Mouse (Mus musculus) lung, adult 2 months (tissue): ENCODE data around the gene Apom. TPM values are rescaled to one million over a fixed set of nuclear protein-coding genes. Genes with fewer than 3 reads are reported as not detected.

ENCODE experiments used
- DNase-seq: peaks from one replicate; pipeline ENCODE4 v3.0.0; 2022
- H3K4me1 ChIP-seq: fragments of 200-500 bp; 2 replicates; pipeline ENCODE4 v1.6.1; 2011; ENCODE audit warnings: low read length; ENCODE audit not compliant: control insufficient read depth, insufficient read depth
- H3K4me3 ChIP-seq: fragments of 200-500 bp; replicated peaks from 2 replicates; pipeline ENCODE3; 2011; ENCODE audit warnings: low read depth, mild to moderate bottlenecking, control low read depth, low read length; ENCODE audit errors: extremely low read depth
- CTCF ChIP-seq: fragments of 200-500 bp; IDR thresholded peaks from 2 replicates; pipeline ENCODE4 v1.5.1; 2011; ENCODE audit warnings: mild to moderate bottlenecking, low read length, control low read depth; ENCODE audit not compliant: insufficient read depth
- POLR2A ChIP-seq: fragments of 200-500 bp; IDR thresholded peaks from 2 replicates; pipeline ENCODE4 v1.6.1; 2011; ENCODE audit warnings: low read depth, mild to moderate bottlenecking, control low read depth, low read length, borderline replicate concordance; ENCODE audit errors: extremely low read depth
- WGBS: fragments of 180-500 bp; shearing (Covaris S2); methylation state at CpG from one replicate; pipeline ENCODE4 v1.1.7; 2018; 5-methylcytosine and 5-hydroxymethylcytosine counted together
- polyA plus RNA-seq: library from polyadenylated mRNA; depleted of rRNA; stranded (reverse); fragments of >200 nt; gene quantifications from 2 replicates; pipeline ENCODE4 v1.2.3, GENCODE M21; 2012

The Apom gene
- polyA plus RNA-seq, 1 experiment, result 0.12 TPM

GRCm38 (mm10) chr17:35153931-35154330, 22.1 kb upstream of the Apom start:
- Histone ChIP-seq H3K4me1 (no peaks in the 10 kb centered on the region), H3K4me3 (no peak overlapping the region)
- 77% methylated on average over 4 of the region's 4 CpGs for WGBS
- TF ChIP-seq POLR2A (no peak), CTCF (no peak)
- no peak for DNase-seq

GRCm38 (mm10) chr17:35153077-35153476, 21.2 kb upstream of the Apom start:
- TF ChIP-seq POLR2A, result no peak
- TF ChIP-seq CTCF, result no peak
- no peak for DNase-seq
- H3K4me3 ChIP-seq, result no peak overlapping the region
- H3K4me1 ChIP-seq, result no peaks in the 10 kb centered on the region
- 85% methylated on average over 9 of the region's 9 CpGs for WGBS

GRCm38 (mm10) chr17:35152121-35152520, 20.3 kb upstream of the Apom start:
- H3K4me3 ChIP-seq, result no peak overlapping the region
- H3K4me1 ChIP-seq, result no peaks in the 10 kb centered on the region
- no peak for TF ChIP-seq POLR2A
- TF ChIP-seq CTCF, result no peak
- DNase-seq, result no peak
- 92% methylated on average over 4 of the region's 4 CpGs for WGBS

- Histone ChIP-seq H3K4me3 (no peak overlapping the region), H3K4me1 (no peaks in the 10 kb centered on the region)
- 52% methylated on average over 5 of the region's 5 CpGs for WGBS
- no peak for TF ChIP-seq POLR2A
- no peak for TF ChIP-seq CTCF
- DNase-seq, result no peak
These were observed 16.2 kb upstream of the Apom start for GRCm38 (mm10) chr17:35147922-35148639.

GRCm38 (mm10) chr17:35147348-35147747, 15.5 kb upstream of the Apom start:
- Histone ChIP-seq H3K4me3 (no peak overlapping the region), H3K4me1 (no peaks in the 10 kb centered on the region)
- no peak for DNase-seq
- WGBS, result 64% methylated on average over 3 of the region's 3 CpGs
- no peak for TF ChIP-seq CTCF
- TF ChIP-seq POLR2A, result no peak

GRCm38 (mm10) chr17:35146139-35146538, 14.3 kb upstream of the Apom start:
- H3K4me3 ChIP-seq, result no peak overlapping the region
- H3K4me1 ChIP-seq, result no peaks in the 10 kb centered on the region
- DNase-seq, result no peak
- WGBS, result 74% methylated on average over 5 of the region's 5 CpGs
- TF ChIP-seq CTCF, result no peak
- TF ChIP-seq POLR2A, result no peak

- Histone ChIP-seq H3K4me3 (no peak overlapping the region), H3K4me1 (peaks cover 4% of the 10 kb centered on the region; the same call in 1 of the 2 replicates)
- no peak for DNase-seq
- TF ChIP-seq POLR2A (no peak), CTCF (no peak)
- 87% methylated on average over 6 of the region's 6 CpGs for WGBS
These were observed 10.1 kb upstream of the Apom start for GRCm38 (mm10) chr17:35141971-35142370.

GRCm38 (mm10) chr17:35140490-35140996, 8.7 kb upstream of the Apom start:
- 72% methylated on average over 16 of the region's 16 CpGs for WGBS
- DNase-seq, result no peak
- Histone ChIP-seq H3K4me3 (no peak overlapping the region), H3K4me1 (peaks cover 11% of the 10 kb centered on the region)
- TF ChIP-seq CTCF, result no peak
- no peak for TF ChIP-seq POLR2A

- WGBS, result 79% methylated on average over 3 of the region's 3 CpGs
- no peak overlapping the region for H3K4me3 ChIP-seq
- TF ChIP-seq POLR2A (no peak), CTCF (no peak)
- peaks cover 11% of the 10 kb centered on the region for H3K4me1 ChIP-seq
- DNase-seq, result no peak
These were observed 7.4 kb upstream of the Apom start for GRCm38 (mm10) chr17:35139269-35139668.

- peaks cover 11% of the 10 kb centered on the region for H3K4me1 ChIP-seq
- under 1% methylated on average over 43 of the region's 43 CpGs for WGBS
- no peak for TF ChIP-seq POLR2A
- no peak for TF ChIP-seq CTCF
- no peak for DNase-seq
- H3K4me3 ChIP-seq, result peak overlapping the region; percentile 99
These were observed 3.9 kb upstream of the Apom start for GRCm38 (mm10) chr17:35135591-35136320.
